Mouse (Mus musculus) limb, embryonic 13.5 days (tissue): ENCODE data around the gene Hsdl2. TPM values are rescaled to one million over a fixed set of nuclear protein-coding genes. Genes with fewer than 3 reads are reported as not detected.

Source experiments
- ATAC-seq: fragments of 200-750 bp; cut with Nextera tagmentation; 2 replicates; pipeline ENCODE4 v1.8.0; 2017; ENCODE audit warnings: low read depth, moderate number of reproducible peaks, moderate TSS enrichment; ENCODE audit not compliant: low FRiP score
- H3K27ac ChIP-seq: fragments of 300-500 bp; sonication (generic); 2 replicates; pipeline ENCODE4 v1.5.1; 2015; ENCODE audit warnings: inconsistent platforms, mild to moderate bottlenecking, moderate library complexity
- H3K27me3 ChIP-seq: fragments of 300-500 bp; sonication (generic); 2 replicates; pipeline ENCODE4 v1.6.1; 2015; ENCODE audit warnings: mild to moderate bottlenecking, inconsistent platforms
- H3K36me3 ChIP-seq: fragments of 300-500 bp; sonication (generic); 2 replicates; pipeline ENCODE4 v1.6.1; 2015; ENCODE audit warnings: inconsistent platforms, mild to moderate bottlenecking, moderate library complexity
- H3K4me1 ChIP-seq: fragments of 300-500 bp; sonication (generic); 2 replicates; pipeline ENCODE4 v1.6.1; 2015; ENCODE audit warnings: inconsistent platforms
- H3K4me2 ChIP-seq: fragments of 300-500 bp; sonication (generic); replicated peaks from 2 replicates; pipeline ENCODE4 v1.6.1; 2015; ENCODE audit warnings: inconsistent platforms, mild to moderate bottlenecking, moderate library complexity
- H3K4me3 ChIP-seq: fragments of 300-500 bp; sonication (generic); 2 replicates; pipeline ENCODE4 v1.5.1; 2015; ENCODE audit warnings: moderate library complexity, mild to moderate bottlenecking, inconsistent platforms
- H3K9ac ChIP-seq: fragments of 300-500 bp; sonication (generic); 2 replicates; pipeline ENCODE4 v1.6.1; 2015; ENCODE audit warnings: mild to moderate bottlenecking, inconsistent platforms
- H3K9me3 ChIP-seq: fragments of 300-500 bp; sonication (generic); 2 replicates; pipeline ENCODE4 v1.6.1; 2016; ENCODE audit warnings: inconsistent platforms
- WGBS: fragments of 180-500 bp; shearing (Covaris S2); methylation state at CpG from one replicate; pipeline ENCODE4 v1.1.7; 2015; 5-methylcytosine and 5-hydroxymethylcytosine counted together
- polyA plus RNA-seq: library from polyadenylated mRNA; unstranded; fragments of >200 nt; fragmentation: Nextera tagmentation; extraction: Ambion mirVana; gene quantifications from 2 replicates; pipeline ENCODE4 v1.2.1, GENCODE M21; 2015

Hsdl2 gene
- polyA plus RNA-seq, 1 experiment from 2014 or later = 25.8 TPM

DNA sequence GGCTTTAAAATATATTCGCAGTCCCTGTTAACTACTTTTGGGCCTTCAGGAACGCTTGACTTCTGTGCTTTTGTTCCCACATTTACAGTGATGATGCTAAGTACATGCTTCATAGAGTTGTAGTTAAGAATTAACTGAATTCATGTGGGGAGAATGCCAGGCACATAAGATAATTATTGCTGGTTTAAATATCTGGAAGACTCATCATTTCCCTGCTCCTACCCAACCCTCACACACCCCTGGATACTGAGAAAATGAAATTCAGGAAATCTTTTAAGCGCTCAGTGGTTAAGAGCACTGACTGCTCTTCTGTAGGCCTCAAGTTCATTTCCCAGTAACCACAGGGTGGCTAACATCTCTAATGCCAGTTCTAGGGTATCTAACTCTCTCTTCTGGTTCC is 60.7 kb downstream of the Hsdl2 start:
- Histone ChIP-seq H3K4me2 (no peak overlapping the region), H3K9me3 (no peaks in the 10 kb centered on the region), H3K4me1 (peaks cover 14% of the 10 kb centered on the region; the same call in 1 of the 2 replicates), H3K27me3 (no peaks in the 10 kb centered on the region), H3K4me3 (no peak overlapping the region), H3K27ac (no peak overlapping the region), H3K36me3 (no peaks in the 10 kb centered on the region), H3K9ac (no peak overlapping the region)
- 81% methylated on average over 3 of the region's 3 CpGs for whole genome bisulfite sequencing
- no peak for ATAC-seq

DNA sequence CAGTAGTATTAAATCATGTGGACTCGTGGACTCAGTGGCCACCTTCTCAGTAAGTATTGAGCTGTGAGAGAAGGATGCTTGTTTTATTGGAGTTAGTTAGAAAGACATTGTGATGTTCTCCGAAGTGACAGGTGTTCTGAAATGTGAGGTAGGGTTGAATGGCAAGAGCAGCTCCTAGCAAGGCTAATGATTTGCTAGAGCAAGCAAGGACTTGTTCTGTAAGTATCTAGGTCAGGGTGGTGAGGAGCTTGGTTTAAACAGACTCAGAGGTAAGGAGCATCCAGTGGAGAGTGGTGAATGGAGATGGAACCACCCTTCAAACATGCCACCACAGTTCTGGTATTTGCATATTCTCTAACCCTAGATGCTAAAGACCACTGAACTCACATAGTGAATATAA is 61.3 kb downstream of the Hsdl2 start:
- Histone ChIP-seq H3K9ac (no peak overlapping the region), H3K27ac (no peak overlapping the region), H3K9me3 (no peaks in the 10 kb centered on the region), H3K4me1 (peaks cover 14% of the 10 kb centered on the region; the same call in 1 of the 2 replicates), H3K4me3 (no peak overlapping the region), H3K4me2 (no peak overlapping the region), H3K27me3 (no peaks in the 10 kb centered on the region), H3K36me3 (no peaks in the 10 kb centered on the region)
- ATAC-seq = no peak
- 76% methylated on average over 2 of the region's 2 CpGs for WGBS

DNA sequence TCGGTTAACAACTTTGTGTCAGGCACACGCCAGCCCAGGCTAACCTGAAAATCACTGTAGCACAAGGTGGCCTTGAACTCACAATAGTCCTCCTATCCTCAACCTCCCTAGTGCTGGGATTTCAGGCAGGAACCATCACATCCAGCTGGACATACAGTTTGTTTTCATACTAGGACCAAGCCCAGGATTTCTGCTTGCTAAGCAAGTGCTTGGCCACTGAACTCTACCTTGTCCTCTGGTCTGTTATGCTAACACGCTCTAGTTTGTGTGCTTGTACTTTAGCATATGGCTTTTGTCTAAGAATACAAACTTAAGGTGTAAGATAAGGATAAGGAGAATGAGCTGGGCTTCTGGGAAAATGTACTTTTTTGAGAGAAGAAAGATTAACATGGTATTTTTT is 63.1 kb downstream of the Hsdl2 start:
- no peak overlapping the region for H3K4me3 ChIP-seq
- no peak overlapping the region for H3K27ac ChIP-seq
- no peak overlapping the region for H3K4me2 ChIP-seq
- H3K27me3 ChIP-seq = no peaks in the 10 kb centered on the region
- no peak for ATAC-seq
- WGBS = 86% methylated on average over 3 of the region's 3 CpGs
- no peaks in the 10 kb centered on the region for H3K9me3 ChIP-seq
- no peaks in the 10 kb centered on the region for H3K36me3 ChIP-seq
- no peak overlapping the region for H3K9ac ChIP-seq
- H3K4me1 ChIP-seq = peaks cover 14% of the 10 kb centered on the region; the same call in 1 of the 2 replicates

DNA sequence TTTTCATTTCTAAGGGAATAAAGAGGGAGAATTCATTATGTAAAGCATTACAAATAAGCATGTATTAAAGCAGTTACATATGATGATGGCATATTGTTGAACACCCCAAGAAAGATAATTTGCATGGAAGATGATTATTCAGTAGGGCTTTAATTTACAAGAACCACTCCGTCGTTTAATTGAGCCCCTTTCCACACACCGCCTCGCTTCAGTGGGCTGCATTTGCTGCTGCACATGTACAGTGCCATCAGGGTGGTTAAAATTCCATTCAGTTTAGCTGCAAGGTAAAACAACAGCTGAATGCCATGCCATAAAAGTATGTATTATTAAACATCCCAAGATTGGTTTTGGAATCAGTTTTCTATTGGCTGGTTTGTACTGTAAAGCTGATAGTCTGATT is 63.6 kb downstream of the Hsdl2 start:
- no peak overlapping the region for H3K9ac ChIP-seq
- no peaks in the 10 kb centered on the region for H3K27me3 ChIP-seq
- no peak for ATAC-seq
- H3K4me2 ChIP-seq = no peak overlapping the region
- H3K4me3 ChIP-seq = no peak overlapping the region
- no peaks in the 10 kb centered on the region for H3K9me3 ChIP-seq
- H3K4me1 ChIP-seq = peaks cover 14% of the 10 kb centered on the region; the same call in 1 of the 2 replicates
- no peaks in the 10 kb centered on the region for H3K36me3 ChIP-seq
- 66% methylated on average over 4 of the region's 4 CpGs for WGBS
- no peak overlapping the region for H3K27ac ChIP-seq

DNA sequence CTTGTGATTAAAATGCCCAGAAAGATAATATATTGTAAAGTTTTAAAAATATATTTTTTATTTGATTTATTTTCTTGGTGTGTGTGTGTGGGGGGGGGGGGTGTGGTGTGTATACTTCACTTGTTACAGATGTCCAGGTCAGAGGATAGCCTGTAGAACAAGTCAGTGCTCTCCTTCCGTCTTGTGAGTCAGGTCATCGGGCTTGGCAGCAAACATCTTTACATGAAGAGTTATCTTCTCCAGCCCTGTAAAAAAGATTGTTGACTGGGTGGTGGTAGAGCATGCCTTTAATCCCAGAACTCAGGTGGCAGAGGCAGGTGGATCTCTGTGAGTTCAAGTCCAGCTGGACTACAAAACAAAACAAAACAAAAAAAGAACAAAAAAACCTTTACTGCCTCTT is 64.2 kb downstream of the Hsdl2 start:
- H3K4me1 ChIP-seq = peaks cover 14% of the 10 kb centered on the region; the same call in 1 of the 2 replicates
- no peak for ATAC-seq
- WGBS = 88% methylated on average over 2 of the region's 2 CpGs
- H3K9me3 ChIP-seq = no peaks in the 10 kb centered on the region
- no peak overlapping the region for H3K4me3 ChIP-seq
- H3K36me3 ChIP-seq = no peaks in the 10 kb centered on the region
- no peaks in the 10 kb centered on the region for H3K27me3 ChIP-seq
- H3K4me2 ChIP-seq = no peak overlapping the region
- no peak overlapping the region for H3K27ac ChIP-seq
- no peak overlapping the region for H3K9ac ChIP-seq

DNA sequence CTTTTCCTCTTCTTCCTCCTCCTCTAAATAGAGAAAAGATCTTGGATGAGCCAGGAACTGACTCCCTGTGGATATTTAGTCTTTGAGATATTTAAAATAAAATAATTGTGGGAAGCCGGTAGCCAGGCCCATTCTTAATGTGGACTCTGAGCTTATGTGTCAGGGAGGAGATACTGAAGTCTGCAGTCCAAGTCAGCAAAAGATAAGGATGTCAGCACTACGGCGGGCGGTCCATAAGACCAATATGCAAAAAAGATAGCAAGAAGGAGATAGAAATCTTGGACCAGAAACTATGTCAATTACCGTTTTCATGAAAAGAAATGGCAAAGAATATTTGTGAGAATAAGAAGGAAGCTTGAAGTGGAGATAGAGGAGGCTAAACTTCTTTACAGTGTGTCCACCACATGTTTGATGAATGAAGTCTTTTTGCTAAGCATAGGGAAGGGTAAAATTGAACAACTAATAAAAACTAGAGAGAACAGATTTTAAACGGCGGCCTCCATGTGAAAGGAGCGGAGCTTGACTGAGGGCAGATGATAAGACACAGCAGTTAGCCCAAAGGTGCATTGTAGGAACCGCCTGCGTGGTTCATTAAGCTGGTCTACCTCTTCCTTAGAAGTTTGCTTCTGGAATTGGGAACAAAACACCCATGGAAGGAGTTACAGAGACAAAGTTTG is 64.8 kb downstream of the Hsdl2 start:
- Histone ChIP-seq H3K4me3 (no peak overlapping the region), H3K27ac (no peak overlapping the region), H3K4me2 (no peak overlapping the region), H3K36me3 (no peaks in the 10 kb centered on the region), H3K9me3 (no peaks in the 10 kb centered on the region), H3K4me1 (peaks cover 14% of the 10 kb centered on the region; the same call in 1 of the 2 replicates), H3K27me3 (no peaks in the 10 kb centered on the region), H3K9ac (no peak overlapping the region)
- WGBS = 93% methylated on average over 10 of the region's 10 CpGs
- no peak for ATAC-seq

DNA sequence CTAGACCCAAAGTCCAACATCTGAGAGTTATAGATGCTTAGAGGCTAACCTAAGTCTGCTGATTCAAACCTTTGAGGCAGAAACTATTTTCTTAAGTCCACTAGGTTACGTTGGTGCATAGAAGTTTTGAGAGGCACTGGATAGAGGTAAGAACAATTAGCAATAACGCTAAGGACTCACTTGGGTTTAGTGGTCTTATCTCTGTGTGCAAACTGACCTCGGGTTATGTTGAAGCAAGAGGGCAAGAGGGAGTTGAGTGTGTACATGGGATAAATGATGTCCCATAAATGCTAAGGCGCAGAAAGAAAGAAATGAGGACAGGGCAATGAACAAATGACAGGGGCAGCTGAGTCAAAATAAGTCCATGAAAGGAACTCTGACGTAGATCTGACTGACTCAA is 67.8 kb downstream of the Hsdl2 start:
- no peaks in the 10 kb centered on the region for H3K27me3 ChIP-seq
- no peak for ATAC-seq
- H3K4me3 ChIP-seq = no peak overlapping the region
- H3K36me3 ChIP-seq = no peaks in the 10 kb centered on the region
- no peak overlapping the region for H3K9ac ChIP-seq
- H3K27ac ChIP-seq = no peak overlapping the region
- H3K4me1 ChIP-seq = 0 out of 2 replicates have a peak, but pooled peaks cover 3% of the 10 kb centered on the region
- H3K9me3 ChIP-seq = no peaks in the 10 kb centered on the region
- 90% methylated on average over 5 of the region's 5 CpGs for WGBS
- no peak overlapping the region for H3K4me2 ChIP-seq

DNA sequence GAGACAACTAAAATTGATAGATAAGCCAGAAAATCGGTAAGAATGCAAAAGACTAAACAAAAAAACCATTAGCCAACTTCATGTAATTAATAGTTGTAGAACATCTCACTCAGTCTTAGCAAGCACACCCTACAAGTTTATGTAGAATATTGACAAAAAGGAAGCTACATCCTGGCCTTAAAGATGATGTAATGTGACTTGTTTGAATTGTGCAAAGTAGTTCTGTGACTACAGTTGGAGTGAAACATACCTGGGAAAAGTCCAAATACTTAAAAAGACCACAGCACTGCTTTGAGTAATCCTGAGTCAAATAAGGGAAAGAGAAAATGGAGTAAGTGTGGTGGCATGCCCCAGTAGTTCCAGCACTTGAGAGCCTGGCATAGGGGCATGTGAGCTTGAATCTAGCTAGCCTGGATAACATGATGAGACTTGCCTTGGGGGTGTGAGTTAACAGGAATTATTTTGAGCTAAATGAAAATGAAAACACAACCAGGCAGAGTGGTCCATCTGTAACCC is 70.9 kb downstream of the Hsdl2 start:
- Histone ChIP-seq H3K9me3 (no peaks in the 10 kb centered on the region), H3K4me1 (no peaks in the 10 kb centered on the region), H3K36me3 (no peaks in the 10 kb centered on the region), H3K9ac (no peak overlapping the region), H3K27me3 (no peaks in the 10 kb centered on the region), H3K4me3 (no peak overlapping the region), H3K27ac (no peak overlapping the region), H3K4me2 (no peak overlapping the region)
- ATAC-seq = no peak
- 84% methylated on average over 1 of the region's 1 CpGs for WGBS

DNA sequence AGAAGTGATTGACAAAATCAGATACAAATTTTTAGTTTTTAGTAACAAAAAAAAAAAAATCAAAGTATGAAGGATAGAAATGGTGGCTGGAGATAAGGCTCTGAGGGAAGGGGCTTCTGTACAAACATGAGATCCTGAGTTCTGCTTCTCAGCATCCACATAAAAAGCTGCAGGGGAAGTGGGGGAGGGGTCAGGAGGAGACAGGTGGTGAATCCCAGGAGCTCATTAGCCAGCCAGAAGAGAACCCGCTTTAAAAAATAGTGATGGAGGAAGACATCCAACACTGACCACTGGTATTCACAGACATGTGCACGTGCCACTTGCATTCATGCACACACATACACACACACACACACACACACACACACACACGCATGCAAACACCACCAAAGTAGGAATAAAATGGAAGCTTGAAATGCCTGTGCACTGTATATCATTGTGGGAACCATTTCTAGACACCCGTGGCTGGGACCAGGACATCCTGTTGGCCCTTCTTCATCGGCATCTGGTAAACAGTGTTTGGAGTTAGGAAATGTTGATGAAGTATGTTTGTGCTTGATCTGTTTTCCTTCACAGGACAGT is 74.8 kb downstream of the Hsdl2 start:
- Histone ChIP-seq H3K9ac (no peak overlapping the region), H3K9me3 (no peaks in the 10 kb centered on the region), H3K27ac (no peak overlapping the region), H3K27me3 (no peaks in the 10 kb centered on the region), H3K36me3 (no peaks in the 10 kb centered on the region), H3K4me2 (no peak overlapping the region), H3K4me1 (no peaks in the 10 kb centered on the region), H3K4me3 (no peak overlapping the region)
- ATAC-seq = no peak
- WGBS = 78% methylated on average over 5 of the region's 5 CpGs

DNA sequence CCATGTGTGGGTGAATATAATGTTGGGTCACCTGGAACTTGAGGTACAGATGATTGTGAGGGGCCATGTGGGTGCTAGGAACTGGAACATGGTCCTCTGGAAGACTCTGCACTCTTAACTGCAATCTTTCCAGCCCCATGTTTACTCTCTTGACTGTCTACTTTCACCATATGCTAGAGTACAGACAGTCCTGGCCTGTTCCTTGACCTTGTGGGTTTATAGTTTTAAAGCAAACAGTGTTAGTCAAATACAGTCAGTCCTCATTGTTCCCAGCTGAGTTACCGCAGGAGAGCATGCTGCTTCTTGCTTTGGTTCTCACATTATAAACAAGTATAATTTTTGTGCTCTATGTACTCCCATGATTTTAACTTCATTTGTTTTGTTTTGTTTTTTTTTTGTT is 80.8 kb downstream of the Hsdl2 start:
- no peaks in the 10 kb centered on the region for H3K4me1 ChIP-seq
- ATAC-seq = no peak
- H3K27ac ChIP-seq = no peak overlapping the region
- H3K27me3 ChIP-seq = no peaks in the 10 kb centered on the region
- no peak overlapping the region for H3K9ac ChIP-seq
- no peak overlapping the region for H3K4me3 ChIP-seq
- 96% methylated on average over 1 of the region's 1 CpGs for WGBS
- H3K9me3 ChIP-seq = 0 out of 2 replicates have a peak, but pooled peaks cover 3% of the 10 kb centered on the region
- no peak overlapping the region for H3K4me2 ChIP-seq
- H3K36me3 ChIP-seq = 0 out of 2 replicates have a peak, but pooled peaks cover 11% of the 10 kb centered on the region

DNA sequence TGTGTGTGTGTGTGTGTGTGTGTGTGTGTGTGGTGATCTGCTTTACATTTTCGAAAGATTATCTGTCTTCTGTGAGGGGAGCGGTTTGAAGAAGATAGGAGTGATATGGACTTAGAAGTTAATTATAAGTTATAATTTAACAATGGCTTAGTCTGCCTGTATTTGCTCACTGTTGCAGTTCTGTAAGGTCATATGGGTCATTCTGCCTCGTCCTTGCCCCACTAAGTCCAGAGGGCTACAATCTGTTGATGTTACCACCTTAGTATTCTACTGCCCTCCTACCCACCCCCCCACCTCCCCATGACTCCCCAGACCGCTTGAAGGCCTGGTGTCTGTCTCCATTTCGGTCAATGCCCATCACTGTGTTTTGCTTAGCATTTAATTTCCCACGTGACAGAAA is 82.1 kb downstream of the Hsdl2 start:
- no peaks in the 10 kb centered on the region for H3K27me3 ChIP-seq
- no peak overlapping the region for H3K27ac ChIP-seq
- no peak overlapping the region for H3K9ac ChIP-seq
- 0 out of 2 replicates have a peak, but pooled peaks cover 3% of the 10 kb centered on the region for H3K9me3 ChIP-seq
- 96% methylated on average over 6 of the region's 6 CpGs for WGBS
- no peak overlapping the region for H3K4me3 ChIP-seq
- no peak overlapping the region for H3K4me2 ChIP-seq
- ATAC-seq = no peak
- H3K4me1 ChIP-seq = peaks cover 4% of the 10 kb centered on the region; the same call in 1 of the 2 replicates
- 0 out of 2 replicates have a peak, but pooled peaks cover 11% of the 10 kb centered on the region for H3K36me3 ChIP-seq

DNA sequence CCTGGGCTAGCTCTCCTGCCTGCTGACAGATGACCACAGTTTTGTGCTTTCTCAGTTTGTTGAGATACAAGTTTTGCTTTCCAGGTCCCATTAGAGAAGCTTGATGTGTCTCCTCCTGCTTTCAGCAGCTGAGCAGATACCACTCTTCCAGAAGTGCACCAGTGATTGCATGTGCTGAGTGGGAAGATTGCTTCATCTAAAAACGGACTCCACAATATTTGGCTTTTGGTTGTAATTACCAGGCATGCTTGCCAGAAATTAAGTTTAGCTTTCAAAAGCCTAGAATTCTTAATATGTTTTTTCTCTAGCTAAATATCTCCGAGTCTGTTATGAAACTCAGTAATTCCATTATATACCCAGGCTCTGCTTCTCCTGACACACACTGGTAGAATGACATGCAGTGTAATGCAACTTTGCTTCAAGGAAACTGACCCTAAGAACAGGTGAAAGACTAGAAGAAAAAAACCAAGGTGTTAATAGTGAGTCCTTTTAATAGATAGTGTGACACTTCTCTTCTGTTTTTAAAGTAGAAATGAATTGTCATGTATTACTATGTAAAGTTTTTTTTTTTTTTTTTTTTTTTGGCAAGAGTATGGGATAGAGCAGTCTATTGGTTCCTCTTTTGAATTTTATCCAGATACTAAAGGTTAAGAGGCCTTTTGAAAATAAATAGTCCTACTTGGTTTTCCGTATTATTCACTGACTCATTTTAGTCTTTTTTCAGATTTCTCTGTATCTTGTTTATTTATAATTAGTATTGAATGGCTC is 85.4 kb downstream of the Hsdl2 start:
- H3K27me3 ChIP-seq = no peaks in the 10 kb centered on the region
- no peak for ATAC-seq
- no peak overlapping the region for H3K4me3 ChIP-seq
- peaks cover 4% of the 10 kb centered on the region; the same call in 1 of the 2 replicates for H3K4me1 ChIP-seq
- H3K36me3 ChIP-seq = 0 out of 2 replicates have a peak, but pooled peaks cover 11% of the 10 kb centered on the region
- no peak overlapping the region for H3K27ac ChIP-seq
- H3K9ac ChIP-seq = no peak overlapping the region
- H3K9me3 ChIP-seq = 0 out of 2 replicates have a peak, but pooled peaks cover 3% of the 10 kb centered on the region
- H3K4me2 ChIP-seq = no peak overlapping the region
- WGBS = 75% methylated on average over 3 of the region's 3 CpGs
